Mouse (Mus musculus): ENCODE results near the gene Aoc1. TPM values are rescaled to one million over a fixed set of nuclear protein-coding genes. Genes with fewer than 3 reads are reported as not detected.

Gene Aoc1
- total and polyA plus RNA-seq, 2 experiments from 2014 or later, result 1.6 TPM; not detected in 1

DNA sequence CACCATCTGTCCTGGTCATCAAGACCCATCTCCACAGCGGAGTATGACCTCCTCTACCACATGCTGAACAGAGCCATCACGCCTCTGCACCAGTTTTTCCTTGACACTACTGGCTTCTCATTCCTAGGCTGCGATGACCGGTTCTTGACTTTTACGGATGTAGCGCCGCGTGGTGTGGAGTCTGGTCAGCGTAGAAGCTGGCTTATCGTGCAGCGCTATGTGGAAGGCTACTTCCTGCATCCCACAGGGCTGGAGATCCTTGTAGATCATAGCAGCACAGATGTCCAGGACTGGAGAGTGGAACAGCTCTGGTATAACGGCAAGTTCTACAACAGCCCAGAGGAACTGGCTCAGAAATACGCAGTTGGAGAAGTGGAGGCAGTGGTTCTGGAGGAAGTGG, 32.9 kb downstream of the Aoc1 start:
- no peak for TF ChIP-seq CTCF (IDR thresholded peaks at IDR 0.05; ENCODE audit: low read depth)
- Histone ChIP-seq H3K9ac (no peak overlapping the region), H3K27ac (ENCODE audit: low read depth, low read length) (no peak overlapping the region), H3K4me3 (ENCODE audit: low read depth, low read length) (no peak overlapping the region), H3K4me2 (ENCODE audit: low read depth) (no peak overlapping the region), H3K27me3 (ENCODE audit: insufficient read depth, low read length) (no peaks in the 10 kb centered on the region), H3K36me3 (ENCODE audit: insufficient read depth) (no peaks in the 10 kb centered on the region), H3K4me1 (ENCODE audit: insufficient read depth) (no peaks in the 10 kb centered on the region), H3K9me3 (ENCODE audit: low read length) (no peaks in the 10 kb centered on the region)
- no peak for ATAC-seq
- DNase-seq, result no peak
- 97% methylated on average over 13 of the region's 13 CpGs for WGBS

DNA sequence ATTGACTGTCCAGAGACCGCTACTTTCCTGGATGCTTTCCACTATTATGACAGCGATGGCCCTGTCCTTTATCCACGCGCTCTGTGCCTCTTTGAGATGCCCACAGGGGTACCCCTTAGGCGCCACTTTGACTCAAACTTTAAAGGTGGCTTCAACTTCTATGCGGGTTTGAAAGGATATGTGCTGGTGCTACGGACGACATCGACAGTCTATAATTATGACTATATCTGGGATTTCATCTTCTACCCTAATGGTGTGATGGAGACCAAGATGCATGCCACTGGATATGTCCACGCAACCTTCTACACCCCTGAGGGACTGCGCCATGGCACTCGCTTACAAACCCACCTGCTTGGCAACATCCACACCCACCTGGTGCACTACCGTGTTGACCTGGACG, 33.7 kb downstream of the Aoc1 start:
- H3K36me3 ChIP-seq (ENCODE audit: insufficient read depth), result no peaks in the 10 kb centered on the region
- no peak for ATAC-seq
- 96% methylated on average over 14 of the region's 14 CpGs for WGBS

DNA sequence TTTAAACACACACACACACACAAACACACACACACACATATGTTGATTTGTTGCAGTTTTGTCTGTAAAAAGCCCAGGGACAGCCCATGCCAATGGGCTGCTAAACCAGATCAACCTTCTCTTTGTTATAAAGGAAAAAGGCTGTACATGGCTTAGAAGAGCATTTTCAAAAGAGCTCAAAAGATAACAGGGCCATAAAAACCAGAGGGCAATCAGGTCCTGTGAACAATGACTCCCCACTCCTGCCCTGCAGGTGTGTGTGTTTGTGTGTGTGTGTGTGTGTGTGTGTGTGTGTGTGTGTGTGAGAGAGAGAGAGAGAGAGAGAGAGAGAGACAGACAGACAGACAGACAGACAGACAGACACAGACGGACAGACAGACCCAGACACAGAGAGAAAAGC, 36.5 kb downstream of the Aoc1 start:
- H3K27ac ChIP-seq (ENCODE audit: low read depth, low read length), result no peak overlapping the region

More for the DNA sequence above, 33.7 kb downstream of the Aoc1 start:
- TF ChIP-seq CTCF (IDR thresholded peaks at IDR 0.05; ENCODE audit: low read depth), result no peak
- no peak overlapping the region for H3K27ac ChIP-seq (ENCODE audit: low read depth, low read length)
- H3K4me3 ChIP-seq (ENCODE audit: low read depth, low read length), result no peak overlapping the region
- no peak for DNase-seq
- H3K27me3 ChIP-seq (ENCODE audit: insufficient read depth, low read length), result no peaks in the 10 kb centered on the region
- H3K4me1 ChIP-seq (ENCODE audit: insufficient read depth), result no peaks in the 10 kb centered on the region
- no peak overlapping the region for H3K4me2 ChIP-seq (ENCODE audit: low read depth)
- H3K9ac ChIP-seq, result no peak overlapping the region
- no peaks in the 10 kb centered on the region for H3K9me3 ChIP-seq (ENCODE audit: low read length)

DNA sequence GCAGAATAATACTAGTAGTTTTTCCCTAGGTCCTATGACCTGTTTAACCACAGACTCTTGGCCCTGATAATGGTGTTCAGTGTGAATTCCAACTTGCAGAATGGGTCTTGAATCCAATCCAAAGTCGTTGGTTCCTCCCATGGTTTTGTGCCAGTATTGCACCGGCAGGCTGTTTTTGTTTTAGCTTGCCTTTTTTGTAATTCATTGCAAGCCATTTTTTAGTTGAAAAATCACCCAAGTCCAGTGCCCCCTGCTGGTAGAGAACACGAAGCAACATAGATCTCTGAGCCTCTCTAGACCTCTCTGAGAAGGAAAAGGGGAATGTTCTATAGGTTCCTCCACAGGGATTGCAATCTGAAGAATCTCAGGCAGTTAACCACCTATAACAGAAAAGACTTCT, 39.3 kb downstream of the Aoc1 start:
- H3K4me3 ChIP-seq (ENCODE audit: low read depth, low read length), result no peak overlapping the region
- H3K9me3 ChIP-seq (ENCODE audit: low read length), result no peaks in the 10 kb centered on the region
- ATAC-seq, result no peak
- H3K36me3 ChIP-seq (ENCODE audit: insufficient read depth), result no peaks in the 10 kb centered on the region
- no peak overlapping the region for H3K4me2 ChIP-seq (ENCODE audit: low read depth)
- H3K27ac ChIP-seq (ENCODE audit: low read depth, low read length), result no peak overlapping the region
- no peak for DNase-seq
- TF ChIP-seq CTCF (IDR thresholded peaks at IDR 0.05; ENCODE audit: low read depth), result peak; percentile 28; the same call in 1 of the 2 replicates
- no peaks in the 10 kb centered on the region for H3K4me1 ChIP-seq (ENCODE audit: insufficient read depth)
- 26% methylated on average over 3 of the region's 3 CpGs for WGBS
- H3K9ac ChIP-seq, result no peak overlapping the region
- H3K27me3 ChIP-seq (ENCODE audit: insufficient read depth, low read length), result no peaks in the 10 kb centered on the region

More for the DNA sequence above, 36.5 kb downstream of the Aoc1 start:
- no peak for TF ChIP-seq CTCF (IDR thresholded peaks at IDR 0.05; ENCODE audit: low read depth)
- no peak overlapping the region for H3K9ac ChIP-seq
- H3K4me3 ChIP-seq (ENCODE audit: low read depth, low read length), result no peak overlapping the region
- no peaks in the 10 kb centered on the region for H3K27me3 ChIP-seq (ENCODE audit: insufficient read depth, low read length)
- ATAC-seq (no peak), DNase-seq (no peak)
- no peaks in the 10 kb centered on the region for H3K36me3 ChIP-seq (ENCODE audit: insufficient read depth)
- WGBS, result 91% methylated on average over 1 of the region's 1 CpGs
- no peaks in the 10 kb centered on the region for H3K9me3 ChIP-seq (ENCODE audit: low read length)
- no peak overlapping the region for H3K4me2 ChIP-seq (ENCODE audit: low read depth)
- no peaks in the 10 kb centered on the region for H3K4me1 ChIP-seq (ENCODE audit: insufficient read depth)

DNA sequence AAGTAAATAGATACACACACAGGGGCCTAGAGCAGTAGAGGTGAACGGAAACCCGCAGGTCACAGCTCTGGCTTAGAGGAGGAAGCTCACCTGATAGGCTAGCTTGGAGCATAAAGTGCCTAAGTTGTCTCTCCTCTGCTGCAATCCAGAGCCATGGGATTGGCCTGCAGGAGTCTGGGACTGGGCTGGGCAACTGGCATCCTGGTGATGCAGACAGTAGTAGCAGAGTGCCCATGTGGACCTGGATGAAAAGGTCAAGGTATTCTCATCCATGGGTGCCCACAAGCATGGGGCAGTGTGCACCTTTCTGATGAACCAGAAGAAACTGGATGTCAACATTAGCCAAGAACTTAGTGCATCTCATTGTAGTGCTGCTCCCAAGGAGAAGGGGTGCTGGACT, 40.9 kb downstream of the Aoc1 start:
- no peaks in the 10 kb centered on the region for H3K36me3 ChIP-seq (ENCODE audit: insufficient read depth)
- H3K27ac ChIP-seq (ENCODE audit: low read depth, low read length), result no peak overlapping the region
- no peak overlapping the region for H3K4me3 ChIP-seq (ENCODE audit: low read depth, low read length)
- ATAC-seq, result no peak
- H3K9ac ChIP-seq, result no peak overlapping the region
- H3K4me2 ChIP-seq (ENCODE audit: low read depth), result no peak overlapping the region
- TF ChIP-seq CTCF (IDR thresholded peaks at IDR 0.05; ENCODE audit: low read depth), result no peak
- H3K27me3 ChIP-seq (ENCODE audit: insufficient read depth, low read length), result no peaks in the 10 kb centered on the region
- no peak for DNase-seq
- 95% methylated on average over 2 of the region's 2 CpGs for WGBS
- no peaks in the 10 kb centered on the region for H3K9me3 ChIP-seq (ENCODE audit: low read length)
- H3K4me1 ChIP-seq (ENCODE audit: insufficient read depth), result no peaks in the 10 kb centered on the region

DNA sequence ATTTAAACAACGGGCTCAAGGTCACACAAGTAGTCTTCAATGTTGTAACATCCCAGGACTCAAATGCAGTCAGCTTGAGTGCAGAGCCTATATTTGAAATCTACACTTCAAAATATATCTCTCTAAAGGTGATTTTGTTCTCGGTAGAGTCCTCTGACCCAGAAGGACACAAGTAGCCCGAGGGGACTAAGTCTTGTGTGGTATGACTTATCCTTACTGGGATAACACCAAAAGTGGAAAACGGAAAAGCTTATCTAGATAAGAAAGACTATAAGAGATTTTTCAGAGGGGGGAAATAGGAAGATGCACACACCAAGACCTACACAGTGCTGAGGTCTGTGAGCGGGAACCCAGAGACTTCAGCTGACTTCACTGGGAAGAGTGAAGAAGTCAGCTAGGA, 56.9 kb downstream of the Aoc1 start, which contains the start of gene 1600015I10Rik:
Gene 1600015I10Rik, plus strand, starts transcription at position 301 of the 400 bp plus-strand sequence.
- no peak for TF ChIP-seq CTCF (IDR thresholded peaks at IDR 0.05; ENCODE audit: low read depth)
- H3K36me3 ChIP-seq (ENCODE audit: insufficient read depth), result no peaks in the 10 kb centered on the region
- no peaks in the 10 kb centered on the region for H3K27me3 ChIP-seq (ENCODE audit: insufficient read depth, low read length)
- 93% methylated on average over 5 of the region's 5 CpGs for WGBS
- DNase-seq (no peak), ATAC-seq (no peak)
- H3K27ac ChIP-seq (ENCODE audit: low read depth, low read length), result no peak within 1 kb of the TSS
- no peaks in the 10 kb centered on the region for H3K9me3 ChIP-seq (ENCODE audit: low read length)
- no peaks in the 10 kb centered on the region for H3K4me1 ChIP-seq (ENCODE audit: insufficient read depth)
- H3K9ac ChIP-seq, result no peak within 1 kb of the TSS
- no peak within 1 kb of the TSS for H3K4me3 ChIP-seq (ENCODE audit: low read depth, low read length)
- H3K4me2 ChIP-seq (ENCODE audit: low read depth), result no peak within 1 kb of the TSS

DNA sequence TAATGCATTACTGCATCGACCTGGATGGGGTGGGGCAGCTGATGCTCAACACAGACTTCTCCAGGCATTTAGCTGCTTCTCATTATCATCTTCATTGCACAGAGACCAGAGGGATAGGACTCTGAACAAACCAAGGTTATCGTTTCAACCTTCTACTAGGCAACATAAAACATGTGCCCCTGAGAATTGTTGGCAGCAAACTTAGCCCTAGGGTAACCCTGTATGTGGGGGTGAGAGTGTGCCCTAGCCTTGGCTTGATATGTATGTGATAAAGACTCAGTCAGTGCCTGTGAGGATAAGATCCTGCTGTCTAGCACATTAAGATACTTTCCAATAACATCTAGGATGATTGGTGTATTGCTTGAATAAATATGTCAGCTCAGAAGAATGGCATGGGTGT, 76.9 kb downstream of the Aoc1 start:
- no peak overlapping the region for H3K4me3 ChIP-seq (ENCODE audit: low read depth, low read length)
- TF ChIP-seq CTCF (IDR thresholded peaks at IDR 0.05; ENCODE audit: low read depth), result no peak

DNA sequence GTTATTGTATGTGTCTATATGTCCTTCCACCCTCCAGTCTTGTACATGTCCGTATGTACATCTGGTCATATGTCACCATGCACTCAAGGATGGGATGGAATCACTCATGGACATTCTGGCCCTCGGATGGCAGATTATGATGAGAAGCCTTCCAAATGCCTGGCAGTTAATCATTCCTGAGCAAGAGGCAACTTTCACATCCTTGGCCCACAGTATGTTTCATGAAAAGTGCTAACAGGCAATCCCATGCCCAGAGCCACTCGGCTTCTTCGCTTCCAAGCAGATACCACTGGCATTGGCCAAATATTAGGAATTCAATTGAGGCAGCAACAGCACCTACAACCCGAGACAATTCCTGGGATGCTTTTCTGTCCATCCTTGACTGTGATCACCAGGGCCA, 78.0 kb downstream of the Aoc1 start:
- ATAC-seq, result no peak
- Histone ChIP-seq H3K4me3 (ENCODE audit: low read depth, low read length) (no peak overlapping the region), H3K27me3 (ENCODE audit: insufficient read depth, low read length) (no peaks in the 10 kb centered on the region), H3K4me2 (ENCODE audit: low read depth) (no peak overlapping the region), H3K36me3 (ENCODE audit: insufficient read depth) (no peaks in the 10 kb centered on the region), H3K9me3 (ENCODE audit: low read length) (no peaks in the 10 kb centered on the region), H3K27ac (ENCODE audit: low read depth, low read length) (no peak overlapping the region), H3K9ac (no peak overlapping the region), H3K4me1 (ENCODE audit: insufficient read depth) (no peaks in the 10 kb centered on the region)
- no peak for DNase-seq
- no peak for TF ChIP-seq CTCF (IDR thresholded peaks at IDR 0.05; ENCODE audit: low read depth)
- 87% methylated on average over 5 of the region's 5 CpGs for WGBS

More for the DNA sequence above, 76.9 kb downstream of the Aoc1 start:
- 77% methylated on average over 2 of the region's 2 CpGs for WGBS
- no peak overlapping the region for H3K4me2 ChIP-seq (ENCODE audit: low read depth)
- no peaks in the 10 kb centered on the region for H3K27me3 ChIP-seq (ENCODE audit: insufficient read depth, low read length)
- ATAC-seq, result no peak
- no peak for DNase-seq
- H3K27ac ChIP-seq (ENCODE audit: low read depth, low read length), result no peak overlapping the region
- no peaks in the 10 kb centered on the region for H3K4me1 ChIP-seq (ENCODE audit: insufficient read depth)
- no peaks in the 10 kb centered on the region for H3K36me3 ChIP-seq (ENCODE audit: insufficient read depth)
- H3K9ac ChIP-seq, result no peak overlapping the region
- no peaks in the 10 kb centered on the region for H3K9me3 ChIP-seq (ENCODE audit: low read length)

Measured in forebrain, postnatal 0 days (tissue).